Mouse (Mus musculus): Measurements from ENCODE around the gene Ptger4. TPM values are rescaled to one million over a fixed set of nuclear protein-coding genes. Genes with fewer than 3 reads are reported as not detected.
A peak's percentile ranks its signal among the peaks of the same experiment; 100 is the strongest.

Gene Ptger4
- polyA plus RNA-seq, 1 experiment from 2014 or later = 15.1 TPM

GRCm38 (mm10) chr15:5250182-5250581 lies 6.2 kb upstream of the Ptger4 start:
- Histone ChIP-seq H3K27me3 (replicated peaks; ENCODE audit: control insufficient read depth, insufficient read depth, low read length) (no peaks in the 10 kb centered on the region), H3K36me3 (ENCODE audit: control insufficient read depth, insufficient read depth) (no peaks in the 10 kb centered on the region), H3K4me2 (replicated peaks; ENCODE audit: low read depth) (no peak overlapping the region), H3K4me1 (replicated peaks; ENCODE audit: control insufficient read depth, insufficient read depth, low read length) (no peaks in the 10 kb centered on the region), H3K27ac (ENCODE audit: low read depth, low read length) (no peak overlapping the region), H3K9ac (ENCODE audit: low read depth, low read length) (no peak overlapping the region), H3K4me3 (ENCODE audit: low read depth, low read length) (no peak overlapping the region), H3K9me3 (ENCODE audit: control insufficient read depth) (no peaks in the 10 kb centered on the region)
- ATAC-seq = no peak
- WGBS = 83% methylated on average over 4 of the region's 4 CpGs
- no peak for TF ChIP-seq CTCF (IDR thresholded peaks at IDR 0.05; ENCODE audit: low read depth)

DNA sequence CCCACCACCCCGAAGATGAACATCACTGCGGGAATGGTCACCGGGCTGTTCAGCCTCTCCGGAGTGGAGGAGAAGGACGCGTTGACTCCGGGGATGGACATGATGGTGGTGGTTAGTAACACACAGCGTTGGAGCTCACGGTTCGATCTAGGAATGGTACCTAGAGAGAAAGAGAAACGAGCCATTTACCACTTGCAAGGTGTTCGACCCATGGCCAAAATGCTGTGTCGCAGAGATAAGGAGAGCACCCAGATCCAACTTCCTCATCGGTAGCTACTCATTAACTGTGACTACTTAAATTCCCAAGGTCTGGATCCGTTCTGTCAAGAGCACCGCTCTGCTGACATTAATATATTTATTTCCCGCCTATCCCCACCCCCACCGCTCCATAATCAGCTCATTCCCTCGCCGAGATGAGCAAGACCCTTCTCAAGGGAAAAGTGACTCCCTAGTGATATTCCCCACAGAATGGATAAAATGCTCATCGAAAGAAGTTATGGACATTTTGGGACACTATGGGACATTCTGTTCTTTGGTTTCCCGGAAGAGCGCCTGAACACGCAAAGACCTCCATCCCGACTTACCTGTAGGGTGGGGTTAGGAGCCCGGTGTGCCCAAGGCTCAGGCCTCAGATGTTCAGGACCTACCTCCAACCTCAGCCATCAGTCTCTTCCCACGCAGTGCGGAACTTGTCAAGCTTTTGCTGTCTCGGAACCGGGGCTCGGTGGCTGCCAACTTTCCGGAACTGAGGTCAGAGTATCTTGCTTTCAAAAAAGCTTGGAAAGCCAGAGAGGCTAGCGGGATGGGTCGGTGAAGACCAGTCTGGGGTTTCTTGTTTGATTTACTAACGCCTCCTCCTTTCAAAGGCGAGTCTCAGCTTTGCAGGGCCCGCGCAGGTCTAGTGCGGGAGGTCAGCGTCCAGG lies 690 bp downstream of the Ptger4 start:
- Histone ChIP-seq H3K36me3 (ENCODE audit: control insufficient read depth, insufficient read depth) (no peaks in the 10 kb centered on the region; the same call in 1 of the 2 replicates), H3K9ac (ENCODE audit: low read depth, low read length) (peak overlapping the region; percentile 55), H3K4me1 (replicated peaks; ENCODE audit: control insufficient read depth, insufficient read depth, low read length) (peaks cover 3% of the 10 kb centered on the region), H3K27ac (ENCODE audit: low read depth, low read length) (peak overlapping the region; percentile 70), H3K4me2 (replicated peaks; ENCODE audit: low read depth) (peak overlapping the region; percentile 88), H3K9me3 (ENCODE audit: control insufficient read depth) (no peaks in the 10 kb centered on the region), H3K4me3 (ENCODE audit: low read depth, low read length) (peak overlapping the region; percentile 74), H3K27me3 (replicated peaks; ENCODE audit: control insufficient read depth, insufficient read depth, low read length) (no peaks in the 10 kb centered on the region)
- ATAC-seq = peak; percentile 1; the same call in 1 of the 2 replicates
- no peak for TF ChIP-seq CTCF (IDR thresholded peaks at IDR 0.05; ENCODE audit: low read depth)
- 5% methylated on average over 40 of the region's 40 CpGs for WGBS

DNA sequence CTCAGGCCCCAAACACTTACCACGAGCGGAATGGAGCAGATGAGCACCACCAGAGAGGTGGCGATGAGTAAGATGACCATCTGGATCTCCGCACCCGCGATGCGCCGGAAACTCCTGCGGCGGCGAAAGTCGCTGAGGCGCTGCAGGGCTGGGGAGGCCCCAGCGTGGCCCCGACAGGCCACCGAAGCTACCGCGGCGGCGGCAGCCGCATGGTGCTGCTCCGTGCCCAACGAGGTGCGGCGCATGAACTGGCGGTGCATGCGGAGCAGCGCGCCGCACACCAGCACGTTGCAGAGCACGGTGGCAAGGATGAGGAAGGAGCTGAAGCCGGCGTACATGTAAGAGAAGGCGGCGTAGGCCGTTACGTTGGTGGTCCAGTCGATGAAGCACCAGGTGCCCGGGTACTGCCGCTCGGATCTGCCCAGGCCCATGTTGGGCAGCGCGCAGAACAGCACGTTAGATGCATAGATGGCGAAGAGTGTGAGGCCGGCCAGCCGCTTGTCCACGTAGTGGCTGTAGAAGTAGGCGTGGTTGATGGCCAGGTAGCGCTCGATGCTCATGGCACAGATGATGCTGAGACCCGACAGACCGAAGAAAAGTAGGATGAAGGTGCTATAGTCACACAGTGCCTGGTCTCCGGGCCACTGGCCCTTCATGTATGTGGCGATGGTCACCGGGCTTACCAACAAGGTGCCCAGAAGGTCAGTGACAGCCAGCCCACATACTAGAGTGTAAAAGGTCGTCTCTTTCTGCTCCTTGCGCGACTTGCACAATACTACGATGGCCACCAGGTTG lies 1.5 kb downstream of the Ptger4 start:
- Histone ChIP-seq H3K4me2 (replicated peaks; ENCODE audit: low read depth) (peak overlapping the region; percentile 88), H3K9ac (ENCODE audit: low read depth, low read length) (peak overlapping the region; percentile 40), H3K36me3 (ENCODE audit: control insufficient read depth, insufficient read depth) (peaks cover 1% of the 10 kb centered on the region; the same call in 1 of the 2 replicates), H3K9me3 (ENCODE audit: control insufficient read depth) (no peaks in the 10 kb centered on the region), H3K4me3 (ENCODE audit: low read depth, low read length) (peak overlapping the region; percentile 74), H3K4me1 (replicated peaks; ENCODE audit: control insufficient read depth, insufficient read depth, low read length) (peaks cover 3% of the 10 kb centered on the region), H3K27ac (ENCODE audit: low read depth, low read length) (no peak overlapping the region; the same call in 1 of the 2 replicates), H3K27me3 (replicated peaks; ENCODE audit: control insufficient read depth, insufficient read depth, low read length) (no peaks in the 10 kb centered on the region)
- peak; percentile 24; the same call in 1 of the 2 replicates for ATAC-seq
- TF ChIP-seq CTCF (IDR thresholded peaks at IDR 0.05; ENCODE audit: low read depth) = no peak
- WGBS = 2% methylated on average over 61 of the region's 61 CpGs

GRCm38 (mm10) chr15:5241304-5242201 lies 2.4 kb downstream of the Ptger4 start:
- WGBS = 44% methylated on average over 12 of the region's 12 CpGs

GRCm38 (mm10) chr15:5240360-5240759 lies 3.6 kb downstream of the Ptger4 start:
- Histone ChIP-seq H3K4me1 (replicated peaks; ENCODE audit: control insufficient read depth, insufficient read depth, low read length) (peaks cover 3% of the 10 kb centered on the region), H3K9me3 (ENCODE audit: control insufficient read depth) (no peaks in the 10 kb centered on the region), H3K9ac (ENCODE audit: low read depth, low read length) (no peak overlapping the region; the same call in 1 of the 2 replicates), H3K27me3 (replicated peaks; ENCODE audit: control insufficient read depth, insufficient read depth, low read length) (no peaks in the 10 kb centered on the region), H3K4me2 (replicated peaks; ENCODE audit: low read depth) (peak overlapping the region; percentile 88), H3K36me3 (ENCODE audit: control insufficient read depth, insufficient read depth) (peaks cover 4% of the 10 kb centered on the region; the same call in 1 of the 2 replicates), H3K4me3 (ENCODE audit: low read depth, low read length) (peak overlapping the region; percentile 74), H3K27ac (ENCODE audit: low read depth, low read length) (no peak overlapping the region)
- no peak for TF ChIP-seq CTCF (IDR thresholded peaks at IDR 0.05; ENCODE audit: low read depth)
- no peak for ATAC-seq
- 66% methylated on average over 6 of the region's 6 CpGs for WGBS

More at GRCm38 (mm10) chr15:5241304-5242201, 2.4 kb downstream of the Ptger4 start:
- Histone ChIP-seq H3K9ac (ENCODE audit: low read depth, low read length) (peak overlapping the region; percentile 40; the same call in 1 of the 2 replicates), H3K27ac (ENCODE audit: low read depth, low read length) (no peak overlapping the region; the same call in 1 of the 2 replicates), H3K4me2 (replicated peaks; ENCODE audit: low read depth) (peak overlapping the region; percentile 88), H3K36me3 (ENCODE audit: control insufficient read depth, insufficient read depth) (peaks cover 4% of the 10 kb centered on the region; the same call in 1 of the 2 replicates), H3K9me3 (ENCODE audit: control insufficient read depth) (no peaks in the 10 kb centered on the region), H3K4me1 (replicated peaks; ENCODE audit: control insufficient read depth, insufficient read depth, low read length) (peaks cover 3% of the 10 kb centered on the region), H3K27me3 (replicated peaks; ENCODE audit: control insufficient read depth, insufficient read depth, low read length) (no peaks in the 10 kb centered on the region), H3K4me3 (ENCODE audit: low read depth, low read length) (peak overlapping the region; percentile 74)
- no peak for ATAC-seq
- TF ChIP-seq CTCF (IDR thresholded peaks at IDR 0.05; ENCODE audit: low read depth) = peak; percentile 64
